Mouse (Mus musculus): Measurements from ENCODE around the gene Fam83f. TPM values are rescaled to one million over a fixed set of nuclear protein-coding genes. Genes with fewer than 3 reads are reported as not detected.

Gene Fam83f
- total and polyA plus RNA-seq, 3 experiments = not detected

DNA sequence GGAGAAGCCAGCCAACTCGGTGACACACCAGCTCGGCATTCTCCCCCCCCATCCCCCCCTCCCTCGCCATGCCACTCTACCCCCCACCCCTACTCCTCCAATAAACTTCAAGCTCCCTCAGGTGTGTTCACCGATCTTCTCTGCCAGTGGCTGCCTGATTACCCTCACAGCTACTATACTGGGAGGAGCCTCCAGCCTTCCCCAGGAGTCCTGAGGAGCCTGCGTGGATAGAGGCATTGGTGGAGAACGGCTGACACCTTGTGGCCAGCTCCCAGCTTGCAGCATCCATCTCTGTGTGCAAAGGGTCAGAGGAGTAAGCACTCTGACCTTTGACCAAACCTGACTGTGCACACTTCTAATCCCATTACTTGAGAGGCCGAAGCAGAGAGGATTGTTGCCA is 32.6 kb downstream of the Fam83f start (continued):
- TF ChIP-seq HCFC1 (IDR thresholded peaks at IDR 0.05; ENCODE audit: low read depth, low read length) (no peak), ELF1 (IDR thresholded peaks at IDR 0.05; ENCODE audit: low read depth, low read length) (no peak), TCF12 (IDR thresholded peaks at IDR 0.05; ENCODE audit: low read depth, low read length) (no peak), JUND (IDR thresholded peaks at IDR 0.05; ENCODE audit: low read depth, low read length) (no peak), TAL1 (IDR thresholded peaks at IDR 0.05; ENCODE audit: low read length) (no peak), MAX (IDR thresholded peaks at IDR 0.05; ENCODE audit: low read length) (no peak), NELFE (IDR thresholded peaks at IDR 0.05; ENCODE audit: low read depth, low read length) (no peak), GABPA (IDR thresholded peaks at IDR 0.05; ENCODE audit: low read depth, low read length) (no peak), E2F4 (IDR thresholded peaks at IDR 0.05; ENCODE audit: borderline replicate concordance, low read depth, low read length) (no peak), MYB (IDR thresholded peaks at IDR 0.05; ENCODE audit: low read depth, low read length) (no peak), UBTF (IDR thresholded peaks at IDR 0.05; ENCODE audit: borderline replicate concordance, insufficient read depth, low read depth, low read length) (no peak), ZMIZ1 (IDR thresholded peaks at IDR 0.05; ENCODE audit: low read depth, low read length) (no peak), ZC3H11A (IDR thresholded peaks at IDR 0.05; ENCODE audit: low read depth, low read length) (peak; percentile 88), BHLHE40 (IDR thresholded peaks at IDR 0.05; ENCODE audit: borderline replicate concordance, low read depth, low read length) (no peak), POLR2AphosphoS5 (IDR thresholded peaks at IDR 0.05; ENCODE audit: borderline replicate concordance, low read depth, low read length) (no peak), RAD21 (IDR thresholded peaks at IDR 0.05; ENCODE audit: low read depth, low read length) (peak; percentile 99), KAT2A (conservative IDR thresholded peaks at IDR 0.05; ENCODE audit: low read depth, low read length) (no peak), EP300 (IDR thresholded peaks at IDR 0.05; ENCODE audit: low read depth in 1 of 2, low read length in 2 of 2) (no peak), MAFK (IDR thresholded peaks at IDR 0.05; ENCODE audit: borderline replicate concordance, low read depth, low read length) (no peak), USF1 (IDR thresholded peaks at IDR 0.05; ENCODE audit: low read depth, low read length) (no peak), POLR2AphosphoS2 (IDR thresholded peaks at IDR 0.05; ENCODE audit: low read length) (no peak), MYC (IDR thresholded peaks at IDR 0.05; ENCODE audit: low read depth, low read length) (no peak), ETS1 (IDR thresholded peaks at IDR 0.05; ENCODE audit: low read depth, low read length) (no peak), TBP (IDR thresholded peaks at IDR 0.05; ENCODE audit: low read depth, low read length) (no peak)

- Histone ChIP-seq H3K27ac (ENCODE audit: control insufficient read depth, low read depth, low read length) (peak overlapping the region; percentile 52), H3K79me2 (ENCODE audit: control insufficient read depth, insufficient read depth, low read length, poor library complexity) (no peaks in the 10 kb centered on the region; the same call in 1 of the 2 replicates), H3K4me1 (ENCODE audit: control insufficient read depth in 1 of 2, insufficient read depth in 2 of 2, low read length in 2 of 2) (peaks cover 0 to 7% of the 10 kb centered on the region in 2 experiments; a peak in 2 of 4 replicates), H3K36me3 (ENCODE audit: control insufficient read depth in 1 of 2, insufficient read depth in 2 of 2, low read length in 2 of 2) (peaks cover 0 to 8% of the 10 kb centered on the region in 2 experiments; a peak in 2 of 4 replicates), H3K9ac (ENCODE audit: control insufficient read depth, low read depth, low read length, poor library complexity, severe bottlenecking) (peak overlapping the region; percentile 53), H3K9me3 (replicated peaks; ENCODE audit: insufficient read depth, low read length) (no peaks in the 10 kb centered on the region), H3K27me3 (ENCODE audit: control insufficient read depth in 1 of 2, insufficient read depth in 2 of 2, low read length in 2 of 2) (no peaks in the 10 kb centered on the region), H3K4me3 (ENCODE audit: control insufficient read depth in 1 of 2, insufficient read depth in 1 of 2, low read depth in 2 of 2, low read length in 2 of 2) (peak overlapping the region; percentile 54 to 68)
- TF ChIP-seq SMC3 (IDR thresholded peaks at IDR 0.05; ENCODE audit: low read depth, low read length) = peak; percentile 98
- TF ChIP-seq RAD21 (IDR thresholded peaks at IDR 0.05; ENCODE audit: low read depth, low read length) = peak; percentile 90
- TF ChIP-seq CTCF (IDR thresholded peaks at IDR 0.05 in 2 of 3, conservative IDR thresholded peaks at IDR 0.05 in 1 of 3; ENCODE audit: control insufficient read depth in 1 of 3, insufficient read depth in 1 of 3, low read depth in 2 of 3, low read length in 3 of 3, poor library complexity in 1 of 3, severe bottlenecking in 1 of 3) = peak; percentile 85 to 95 (median 88)
- no peak for TF ChIP-seq TCF12 (IDR thresholded peaks at IDR 0.05; ENCODE audit: low read depth, low read length)
- peak; percentile 59; the same call in 1 of the 2 replicates for TF ChIP-seq BHLHE40 (IDR thresholded peaks at IDR 0.05; ENCODE audit: borderline replicate concordance, low read depth, low read length)
- no peak for TF ChIP-seq RCOR1 (IDR thresholded peaks at IDR 0.05; ENCODE audit: low read depth, low read length)
- TF ChIP-seq ZNF384 (IDR thresholded peaks at IDR 0.05; ENCODE audit: low read depth, low read length) = 0 out of 2 replicates have a peak, but pooled peaks have one; percentile 4
- peak; percentile 96 for TF ChIP-seq ZC3H11A (IDR thresholded peaks at IDR 0.05; ENCODE audit: low read depth, low read length)
- 0 out of 2 replicates have a peak, but pooled peaks have one; percentile 53 for TF ChIP-seq SIN3A (IDR thresholded peaks at IDR 0.05; ENCODE audit: low read length)
- no peak for TF ChIP-seq ETS1 (IDR thresholded peaks at IDR 0.05; ENCODE audit: low read depth, low read length)
- DNase-seq (ENCODE audit: low read depth, low spot score) = peak; percentile 87
Observed at GRCm38 (mm10) chr15:80705828-80706549, 34.3 kb downstream of the Fam83f start.

Measured in MEL (cell line).